Mouse (Mus musculus) right cerebral cortex, postnatal 4 days (tissue): ENCODE measurements around the gene AI597479.
"Not testable (repeated sequence)": the region's sequence is repeated elsewhere in the genome, so short reads cannot be mapped to it uniquely, and the experiment has no call there.

Experiments used
- DNase-seq: peaks from one replicate; pipeline ENCODE4 v3.0.0-alpha.2; 2022

Gene AI597479

DNA sequence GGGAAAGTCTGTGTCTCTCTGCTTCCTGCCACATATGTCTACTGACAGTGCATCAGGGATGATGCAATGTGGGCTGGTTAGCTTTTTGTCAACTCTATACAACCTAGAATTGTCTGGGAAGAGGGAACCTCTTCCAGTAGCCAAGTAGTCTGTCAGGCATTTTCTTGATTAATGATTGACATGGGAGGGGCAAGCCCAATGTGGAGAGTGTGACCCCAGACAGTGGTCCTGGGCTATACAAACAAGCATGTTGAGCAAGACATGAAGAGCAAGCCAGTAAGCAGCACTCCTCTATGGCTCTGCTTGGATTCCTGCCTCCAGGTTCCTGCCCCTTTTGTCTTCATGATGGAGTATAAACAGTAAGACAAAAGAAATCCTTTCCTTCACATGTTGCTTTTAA, 28.7 kb downstream of the AI597479 start:
- no peak for DNase-seq

GRCm38 (mm10) chr1:43127820-43128610, 29.5 kb downstream of the AI597479 start:
- DNase-seq: no peak

GRCm38 (mm10) chr1:43130219-43130981, 31.9 kb downstream of the AI597479 start:
- DNase-seq: no peak

DNA sequence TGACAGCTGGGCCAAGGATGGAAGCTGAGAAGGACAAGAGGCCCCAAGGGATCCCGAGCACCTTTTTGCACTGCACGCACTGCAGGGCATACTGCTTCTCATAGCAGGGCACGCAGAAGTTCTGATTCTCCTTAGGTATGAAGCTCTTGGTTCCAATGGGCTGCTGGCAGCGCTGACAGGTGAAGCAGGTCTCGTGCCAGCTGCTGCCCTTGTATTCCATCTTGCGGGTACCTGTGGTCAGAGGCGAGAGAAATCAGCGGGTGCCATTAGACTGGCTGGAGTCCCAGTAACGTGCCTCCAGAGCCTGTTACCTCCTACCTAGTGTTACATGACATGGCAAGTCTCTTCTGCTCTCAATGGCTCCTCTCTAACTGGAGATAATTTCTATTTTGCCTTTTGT, 33.1 kb downstream of the AI597479 start:
- DNase-seq: no peak

DNA sequence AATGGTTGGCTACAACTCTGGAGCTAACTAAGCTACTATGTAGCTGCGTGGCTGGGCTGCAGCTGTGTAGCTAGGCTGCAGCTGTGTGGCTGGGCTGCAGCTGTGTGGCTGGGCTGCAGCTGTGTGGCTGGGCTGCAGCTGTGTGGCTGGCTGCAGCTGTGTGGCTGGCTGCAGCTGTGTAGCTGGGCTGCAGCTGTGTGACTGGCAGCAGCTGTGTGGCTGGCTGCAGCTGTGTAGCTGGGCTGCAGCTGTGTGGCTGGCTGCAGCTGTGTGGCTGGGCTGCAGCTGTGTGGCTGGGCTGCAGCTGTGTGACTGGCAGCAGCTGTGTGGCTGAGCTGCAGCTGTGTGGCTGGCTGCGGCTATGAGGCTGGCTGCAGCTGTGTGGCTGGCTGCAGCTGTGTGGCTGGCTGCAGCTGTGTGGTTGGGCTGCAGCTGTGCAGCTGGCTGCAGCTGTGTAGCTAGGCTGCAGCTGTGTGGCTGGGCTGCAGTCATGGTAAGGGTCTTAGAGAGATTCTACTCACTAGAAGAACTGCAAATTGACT, 38.0 kb downstream of the AI597479 start:
- DNase-seq: not testable (repeated sequence)

DNA sequence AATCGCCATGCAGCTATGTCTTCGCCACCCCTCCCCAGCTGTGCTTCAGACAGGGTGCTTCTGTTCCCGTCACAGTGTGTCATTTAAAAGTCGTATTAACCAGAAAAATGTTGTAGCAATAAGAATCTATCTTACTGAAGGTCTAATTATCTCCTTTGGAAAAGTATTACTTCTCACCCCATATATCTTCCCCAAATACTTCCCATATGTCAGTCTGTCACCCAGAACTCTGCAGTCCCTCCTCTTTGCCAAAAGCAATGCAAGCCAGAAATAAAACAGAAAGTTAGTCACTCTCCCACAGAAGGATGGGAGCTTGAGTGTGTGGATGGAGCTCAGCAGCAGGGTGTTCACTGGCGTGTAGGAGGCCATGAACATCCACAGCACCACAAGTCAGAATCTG, 38.8 kb downstream of the AI597479 start:
- DNase-seq: no peak

DNA sequence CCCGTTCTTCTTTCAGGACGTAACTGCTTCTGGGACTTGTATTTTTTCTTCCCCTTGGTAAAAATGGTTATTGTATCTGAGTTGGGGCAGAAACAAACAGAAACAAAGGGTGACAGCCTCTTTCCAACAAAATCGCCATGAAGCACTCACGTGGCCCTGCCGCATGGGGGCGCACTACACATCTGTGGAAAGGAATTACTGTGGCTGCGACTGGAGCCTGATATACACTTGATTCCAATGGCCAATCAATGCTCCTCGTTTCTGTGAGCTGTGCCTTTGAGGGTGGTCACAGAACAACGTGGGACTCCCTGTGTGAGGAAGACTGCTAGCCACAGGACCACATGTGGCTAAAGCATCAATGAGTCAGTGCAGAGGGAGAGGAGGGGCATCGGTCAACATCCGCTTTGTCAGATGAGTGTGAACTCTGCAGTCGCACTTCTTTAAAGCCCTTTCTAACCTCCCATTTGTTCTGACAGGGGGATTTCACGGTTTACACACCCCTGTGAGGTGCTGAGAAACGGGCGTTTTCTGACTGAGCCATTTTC, 39.8 kb downstream of the AI597479 start:
- no peak for DNase-seq

DNA sequence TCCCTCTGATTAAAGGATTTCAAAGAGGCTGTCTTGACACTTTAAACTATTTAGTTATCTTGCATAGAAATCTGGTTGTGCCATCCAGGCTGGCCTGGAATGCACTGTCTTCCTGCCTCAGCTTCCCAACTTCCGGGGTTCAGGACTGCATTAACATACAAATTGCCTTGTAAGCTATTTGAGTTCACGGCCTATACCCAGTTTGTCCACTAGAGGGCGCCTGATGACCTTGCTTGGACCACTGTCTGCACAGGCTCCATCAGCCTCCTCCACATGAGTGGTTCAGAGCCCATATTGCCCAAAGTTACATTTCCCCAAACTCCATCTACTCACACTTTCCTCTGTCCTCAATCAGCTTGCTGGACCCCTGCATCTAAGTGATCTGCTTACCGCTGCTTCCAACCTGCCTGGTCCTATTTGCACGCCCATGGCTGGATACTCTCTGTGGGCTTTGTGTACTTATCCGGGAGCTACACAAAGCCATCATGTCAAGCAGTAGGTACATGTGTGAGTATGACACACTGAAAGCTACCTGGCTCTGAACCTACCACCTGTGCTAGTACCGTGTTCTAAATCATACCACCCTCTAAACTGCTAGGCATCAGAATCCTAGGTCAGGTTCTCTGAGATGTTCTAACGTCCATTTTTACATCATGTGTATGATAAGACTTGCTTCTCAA, 41.2 kb downstream of the AI597479 start:
- peak; percentile 85 for DNase-seq

DNA sequence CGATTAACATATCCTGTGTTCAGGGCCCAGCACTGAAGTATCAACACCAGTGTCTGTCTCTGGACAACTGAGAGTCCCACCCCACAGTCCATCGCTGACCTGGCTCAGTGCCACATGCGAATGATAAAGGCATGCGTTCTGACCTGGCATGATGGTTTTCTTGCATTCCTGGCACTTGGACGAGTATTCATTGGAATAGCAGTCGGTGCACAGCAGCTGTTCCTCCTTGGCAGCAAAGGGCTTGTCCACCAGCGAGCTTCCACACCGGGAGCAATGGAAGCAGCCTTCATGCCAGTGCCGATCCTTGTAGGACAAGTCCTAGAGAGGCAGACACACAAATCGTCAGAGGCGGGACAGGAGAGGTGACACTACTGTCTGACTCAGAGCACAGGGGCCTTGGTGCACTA, 43.0 kb downstream of the AI597479 start:
- peak; percentile 27 for DNase-seq

DNA sequence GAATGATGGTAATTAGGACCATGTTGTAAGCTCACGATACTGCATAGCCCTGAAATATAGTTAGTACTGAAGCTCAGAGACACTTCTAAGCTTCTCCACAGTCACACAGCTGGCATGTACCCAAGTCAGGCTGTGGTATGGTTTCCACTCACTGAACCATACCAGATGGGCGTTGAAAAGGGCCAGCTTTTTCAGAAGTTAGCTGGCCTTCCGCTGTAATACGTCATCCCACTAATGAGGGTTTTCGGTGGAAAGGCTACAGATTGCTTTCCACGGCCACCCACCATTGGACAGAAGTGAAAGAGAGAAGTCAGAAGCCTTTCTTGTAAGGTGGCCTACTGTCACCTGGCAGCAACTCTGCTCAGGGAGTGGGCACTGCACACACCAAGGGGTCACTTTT, 44.3 kb downstream of the AI597479 start:
- DNase-seq: no peak

GRCm38 (mm10) chr1:43143284-43143683, 44.8 kb downstream of the AI597479 start:
- no peak for DNase-seq

DNA sequence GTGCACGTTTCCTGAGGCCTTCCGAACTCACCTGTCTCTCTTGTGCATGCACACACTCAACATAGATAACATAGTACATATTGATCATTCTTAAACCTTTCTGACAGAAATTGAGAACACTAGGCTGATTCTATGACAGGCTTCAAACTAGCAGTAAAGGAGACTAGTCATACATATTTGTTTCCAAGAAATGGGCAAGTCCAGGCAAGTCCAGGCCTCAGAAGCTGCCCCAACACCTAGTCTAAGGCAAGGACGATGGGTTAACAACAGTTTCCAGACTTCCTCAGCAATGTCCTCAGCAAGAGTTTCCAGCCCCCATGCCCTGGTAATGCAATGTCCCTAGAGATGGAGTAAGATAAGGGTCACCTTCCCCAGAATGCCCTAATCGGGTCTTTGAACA, 45.3 kb downstream of the AI597479 start:
- DNase-seq: no peak

GRCm38 (mm10) chr1:43144338-43144906, 45.9 kb downstream of the AI597479 start:
- no peak for DNase-seq

- DNase-seq: no peak
Observed at GRCm38 (mm10) chr1:43145388-43145787, 46.9 kb downstream of the AI597479 start.

GRCm38 (mm10) chr1:43147474-43147873, 49.0 kb downstream of the AI597479 start:
- no peak for DNase-seq

GRCm38 (mm10) chr1:43150225-43150624, 51.7 kb downstream of the AI597479 start:
- no peak for DNase-seq

- no peak for DNase-seq
Observed at GRCm38 (mm10) chr1:43152626-43153025, 54.1 kb downstream of the AI597479 start.

- DNase-seq: no peak
Observed at GRCm38 (mm10) chr1:43153538-43153937, 55.0 kb downstream of the AI597479 start.

DNA sequence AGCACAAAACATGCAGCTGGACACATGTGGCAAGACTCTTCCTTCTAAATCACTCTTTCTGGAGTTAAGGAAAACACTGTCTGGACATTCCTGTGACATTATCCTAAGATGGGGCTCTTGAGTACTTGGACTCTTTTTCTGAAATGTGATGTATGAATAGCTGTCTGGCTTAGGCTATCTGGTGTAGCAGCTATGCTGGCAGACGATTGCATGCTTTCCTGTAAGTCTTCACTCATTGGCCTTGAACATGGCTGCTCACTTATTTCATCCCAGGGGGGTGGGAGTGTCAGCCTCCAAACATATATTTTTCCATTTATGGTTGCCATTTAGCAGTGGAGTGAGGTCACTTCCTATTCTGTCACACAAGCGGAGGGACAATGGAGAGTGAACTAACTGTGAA, 56.0 kb downstream of the AI597479 start:
- DNase-seq: no peak

- DNase-seq: no peak
Observed at GRCm38 (mm10) chr1:43157907-43158306, 59.4 kb downstream of the AI597479 start.

DNA sequence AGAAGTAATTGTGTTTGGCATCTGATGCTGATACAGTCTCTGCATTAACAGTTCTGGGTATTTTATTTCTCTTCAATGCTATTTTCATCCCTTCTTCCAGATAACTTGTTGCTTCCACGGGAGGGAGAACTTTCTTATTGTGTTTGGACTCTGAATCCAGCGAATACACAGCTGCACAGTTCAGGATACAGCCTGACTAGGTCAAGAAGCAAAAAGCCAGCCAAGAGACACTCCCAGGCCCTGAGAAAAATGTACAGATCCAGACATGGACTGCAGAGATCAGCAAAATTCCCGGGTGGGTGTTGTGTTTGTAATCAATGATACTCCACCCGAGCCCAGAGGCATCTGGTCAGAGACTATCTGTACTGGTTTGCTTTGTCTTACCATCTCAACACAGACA, 60.9 kb downstream of the AI597479 start:
- DNase-seq: no peak

DNA sequence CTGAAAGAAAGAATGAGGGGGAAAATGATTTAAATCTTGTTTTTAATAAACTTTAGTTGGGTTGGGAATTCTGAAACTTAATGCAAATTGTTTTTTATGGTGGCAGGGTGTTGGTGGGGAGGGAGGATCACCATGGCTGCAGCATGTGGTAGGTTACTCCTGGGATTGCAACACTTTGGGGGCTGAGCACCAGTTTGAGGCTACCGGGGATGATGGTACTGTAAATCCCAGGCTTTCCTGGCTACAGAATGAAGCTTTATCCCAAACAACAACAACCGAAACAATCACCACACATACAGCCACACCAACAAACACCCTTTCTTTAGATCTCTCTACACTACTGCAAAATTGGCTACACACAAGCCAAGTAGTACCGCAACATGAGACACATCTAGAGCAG, 63.9 kb downstream of the AI597479 start:
- DNase-seq: no peak

DNA sequence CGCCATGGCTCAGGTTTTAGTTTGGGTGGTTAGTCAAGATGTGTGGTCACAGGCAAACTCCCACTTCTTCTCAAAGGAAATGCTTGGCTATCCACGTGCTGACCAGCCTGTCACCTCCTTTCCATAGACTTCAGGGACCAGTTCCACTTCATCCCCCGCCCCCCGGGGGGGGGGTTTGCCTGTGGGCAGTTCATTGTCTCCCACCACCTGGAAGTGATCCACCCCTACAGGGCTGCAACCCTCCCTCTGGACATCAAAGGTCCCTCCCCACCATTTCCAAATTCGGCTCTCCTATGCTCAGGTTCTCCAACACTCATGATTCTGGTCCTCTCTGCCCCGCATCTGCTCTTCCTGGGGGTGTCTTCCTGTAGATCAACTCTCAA, 64.6 kb downstream of the AI597479 start:
- no peak for DNase-seq
